Mouse (Mus musculus) myocyte (in vitro differentiated cells): ENCODE results near the gene Ssr4.
A peak's percentile ranks its signal among the peaks of the same experiment; 100 is the strongest.

Experiments
- E2F4 ChIP-seq: IDR thresholded peaks from one replicate; pipeline ENCODE4 v1.6.1; 2011; ENCODE audit warnings: mild to moderate bottlenecking, control low read depth, moderate library complexity; ENCODE audit not compliant: insufficient read depth
- POLR2A ChIP-seq: IDR thresholded peaks from one replicate; pipeline ENCODE4 v1.6.1; 2011; ENCODE audit warnings: low read depth, mild to moderate bottlenecking, control low read depth, moderate library complexity; ENCODE audit not compliant: insufficient read length
- POLR2AphosphoS2 ChIP-seq: IDR thresholded peaks from one replicate; pipeline ENCODE4 v1.6.1; 2011; ENCODE audit warnings: low read depth, control low read depth; ENCODE audit not compliant: insufficient read length
- REST ChIP-seq: IDR thresholded peaks from one replicate; pipeline ENCODE4 v1.6.1; 2011; ENCODE audit warnings: mild to moderate bottlenecking, control low read depth, moderate library complexity; ENCODE audit not compliant: insufficient read depth, insufficient read length
- SRF ChIP-seq: IDR thresholded peaks from one replicate; pipeline ENCODE4 v1.6.1; 2011; ENCODE audit warnings: low read depth; ENCODE audit not compliant: control insufficient read depth, insufficient read length
- TCF12 ChIP-seq: IDR thresholded peaks from one replicate; pipeline ENCODE4 v1.6.1; 2011; ENCODE audit warnings: mild to moderate bottlenecking, control low read depth; ENCODE audit not compliant: poor library complexity, insufficient read depth, severe bottlenecking
- USF1 ChIP-seq: IDR thresholded peaks from one replicate; pipeline ENCODE4 v1.6.1; 2011; ENCODE audit warnings: low read depth, mild to moderate bottlenecking, control low read depth, moderate library complexity

DNA sequence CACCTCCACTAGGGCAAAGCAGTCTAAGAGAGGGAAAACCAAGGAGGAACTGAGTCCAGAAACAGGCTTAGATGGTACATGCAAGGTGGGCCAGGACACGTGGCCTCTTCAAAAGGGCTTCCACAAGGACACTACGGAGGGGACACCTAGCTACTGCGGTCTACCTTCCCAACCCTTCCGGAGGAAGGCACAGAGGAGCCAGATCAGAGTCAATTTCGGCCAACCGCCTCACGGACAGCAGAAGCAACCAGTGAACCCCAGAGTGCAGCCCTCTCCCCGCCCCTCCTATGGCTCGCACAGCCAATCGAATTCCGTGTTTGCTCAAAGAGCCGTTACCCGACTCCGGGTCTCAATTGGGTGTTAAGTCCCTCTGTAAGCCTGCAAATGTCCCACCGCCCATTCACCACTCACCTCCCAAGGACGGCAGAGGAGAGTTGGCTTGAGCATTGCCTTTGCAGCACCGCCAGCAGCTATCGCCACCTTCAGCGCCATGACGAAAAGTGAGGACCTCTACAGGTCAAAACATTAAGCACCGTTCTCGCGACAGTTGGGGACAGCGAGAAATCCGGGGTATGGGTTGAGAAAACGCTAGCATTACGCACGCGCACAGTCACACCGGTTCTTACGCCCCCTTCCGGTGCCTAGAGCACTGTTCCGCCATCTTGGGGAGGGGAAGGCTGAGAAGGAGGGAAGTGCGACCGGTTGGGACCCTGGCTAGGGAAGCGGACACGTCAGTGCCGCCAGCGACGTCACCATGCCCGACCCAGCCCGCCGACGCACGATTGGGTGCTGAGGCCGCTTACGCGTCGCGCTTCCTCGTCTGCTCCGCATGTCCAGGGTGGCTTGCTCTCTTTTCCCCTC is at the start of gene Ssr4, which contains the start of gene Idh3g:
- TF ChIP-seq USF1 = no peak
- no peak for TF ChIP-seq REST
- TF ChIP-seq E2F4 = no peak
- no peak for TF ChIP-seq TCF12
- peak; percentile 74 for TF ChIP-seq POLR2A
- no peak for TF ChIP-seq SRF
- peak; percentile 87 for TF ChIP-seq POLR2AphosphoS2
